Mouse (Mus musculus) MEL (cell line): Measurements from ENCODE around the gene Ghr. TPM values are rescaled to one million over a fixed set of nuclear protein-coding genes. Genes with fewer than 3 reads are reported as not detected.

ENCODE experiments used
- DNase-seq: peaks from one replicate; pipeline ENCODE4 v3.0.0; 2011; ENCODE audit warnings: low read depth, low spot score
- H3K27ac ChIP-seq: 2 replicates; pipeline ENCODE4 v1.5.1; 2012; ENCODE audit warnings: low read depth, mild to moderate bottlenecking, control low read depth, low read length, moderate library complexity; ENCODE audit not compliant: control insufficient read depth
- H3K27me3 ChIP-seq, 2 experiments: fragments of 150-350 bp in 1 of 2; sonication (generic) in 1 of 2; 2 replicates each; pipeline ENCODE4 v1.6.1; 2012; ENCODE audit warnings: low read length in 2 of 2, mild to moderate bottlenecking in 2 of 2, improper control_type of control experiment in 1 of 2, moderate library complexity in 1 of 2; ENCODE audit not compliant: insufficient read depth in 2 of 2, control insufficient read depth in 1 of 2
- H3K36me3 ChIP-seq, 2 experiments: 2 replicates each; pipeline ENCODE4 v1.6.1; 2012 to 2014; ENCODE audit warnings: low read length in 2 of 2, improper control_type of control experiment in 1 of 2, inconsistent platforms in 1 of 2, mild to moderate bottlenecking in 1 of 2; ENCODE audit not compliant: insufficient read depth in 2 of 2, control insufficient read depth in 1 of 2
- H3K4me1 ChIP-seq, 2 experiments: fragments of 150-350 bp in 1 of 2; sonication (generic) in 1 of 2; 2 replicates each; pipeline ENCODE4 v1.6.1; 2012; ENCODE audit warnings: low read length in 2 of 2, improper control_type of control experiment in 1 of 2, mild to moderate bottlenecking in 1 of 2; ENCODE audit not compliant: insufficient read depth in 2 of 2, control insufficient read depth in 1 of 2
- H3K4me3 ChIP-seq, 2 experiments: fragments of 150-350 bp in 1 of 2; sonication (generic) in 1 of 2; 2 replicates each; pipeline ENCODE4 v1.5.1; 2012; ENCODE audit warnings: low read depth in 2 of 2, low read length in 2 of 2, mild to moderate bottlenecking in 2 of 2, moderate library complexity in 2 of 2, control low read depth in 1 of 2, improper control_type of control experiment in 1 of 2; ENCODE audit not compliant: control insufficient read depth in 1 of 2, insufficient read depth in 1 of 2
- H3K79me2 ChIP-seq: 2 replicates; pipeline ENCODE4 v1.6.1; 2012; ENCODE audit warnings: mild to moderate bottlenecking, low read length, moderate library complexity; ENCODE audit not compliant: control insufficient read depth, poor library complexity, insufficient read depth
- H3K9ac ChIP-seq: 2 replicates; pipeline ENCODE4 v1.6.1; 2012; ENCODE audit warnings: low read depth, mild to moderate bottlenecking, control low read depth, low read length, moderate library complexity; ENCODE audit not compliant: control insufficient read depth, poor library complexity, severe bottlenecking
- H3K9me3 ChIP-seq: fragments of 150-350 bp; sonication (generic); replicated peaks from 2 replicates; pipeline ENCODE4 v1.6.1; 2012; ENCODE audit warnings: mild to moderate bottlenecking, low read length, improper control_type of control experiment, moderate library complexity; ENCODE audit not compliant: insufficient read depth
- BHLHE40 ChIP-seq: IDR thresholded peaks from 2 replicates; pipeline ENCODE4 v1.6.1; 2012; ENCODE audit warnings: low read depth, mild to moderate bottlenecking, inconsistent platforms, low read length, improper control_type of control experiment, borderline replicate concordance
- CHD2 ChIP-seq: IDR thresholded peaks from 2 replicates; pipeline ENCODE4 v1.6.1; 2011; ENCODE audit warnings: low read length, improper control_type of control experiment
- CTCF ChIP-seq, 3 experiments: IDR thresholded peaks in 2 of 3; conservative IDR thresholded peaks in 1 of 3; 2 replicates each; pipeline ENCODE4 v1.5.1; 2011 to 2012; ENCODE audit warnings: low read length in 3 of 3, low read depth in 2 of 3, mild to moderate bottlenecking in 2 of 3, improper control_type of control experiment in 1 of 3, inconsistent platforms in 1 of 3, mixed read lengths in 1 of 3, moderate library complexity in 1 of 3; ENCODE audit not compliant: control insufficient read depth in 1 of 3, insufficient read depth in 1 of 3, poor library complexity in 1 of 3, severe bottlenecking in 1 of 3
- E2F4 ChIP-seq: IDR thresholded peaks from 2 replicates; pipeline ENCODE4 v1.6.1; 2011; ENCODE audit warnings: low read depth, low read length, improper control_type of control experiment, borderline replicate concordance
- ELF1 ChIP-seq: IDR thresholded peaks from 2 replicates; pipeline ENCODE4 v1.6.1; 2014; ENCODE audit warnings: low read depth, mild to moderate bottlenecking, inconsistent platforms, low read length, improper control_type of control experiment, moderate library complexity
- EP300 ChIP-seq, 2 experiments: IDR thresholded peaks; 2 replicates each; pipeline ENCODE4 v1.6.1; 2011; ENCODE audit warnings: improper control_type of control experiment in 2 of 2, low read length in 2 of 2, low read depth in 1 of 2, mild to moderate bottlenecking in 1 of 2
- GABPA ChIP-seq: IDR thresholded peaks from 2 replicates; pipeline ENCODE4 v1.6.1; 2012; ENCODE audit warnings: low read depth, mild to moderate bottlenecking, inconsistent platforms, low read length, improper control_type of control experiment, moderate library complexity
- GATA1 ChIP-seq: IDR thresholded peaks from 2 replicates; pipeline ENCODE4 v1.6.1; 2011; ENCODE audit warnings: low read depth, low read length, improper control_type of control experiment
- HCFC1 ChIP-seq: IDR thresholded peaks from 2 replicates; pipeline ENCODE4 v1.6.1; 2012; ENCODE audit warnings: low read depth, mild to moderate bottlenecking, inconsistent platforms, low read length, improper control_type of control experiment, moderate library complexity
- KAT2A ChIP-seq: conservative IDR thresholded peaks from 2 replicates; pipeline ENCODE4 v1.6.1; 2012; ENCODE audit warnings: low read depth, low read length, improper control_type of control experiment, inconsistent platforms
- MAX ChIP-seq: IDR thresholded peaks from 2 replicates; pipeline ENCODE4 v1.6.1; 2011; ENCODE audit warnings: low read length, improper control_type of control experiment
- MAZ ChIP-seq: IDR thresholded peaks from 2 replicates; pipeline ENCODE4 v1.6.1; 2012; ENCODE audit warnings: low read depth, mild to moderate bottlenecking, inconsistent platforms, low read length, improper control_type of control experiment
- MXI1 ChIP-seq: IDR thresholded peaks from 2 replicates; pipeline ENCODE4 v1.6.1; 2011; ENCODE audit warnings: mild to moderate bottlenecking, low read depth, low read length, improper control_type of control experiment
- MYB ChIP-seq: IDR thresholded peaks from 2 replicates; pipeline ENCODE4 v1.6.1; 2011; ENCODE audit warnings: mild to moderate bottlenecking, low read depth, low read length, improper control_type of control experiment
- POLR2A ChIP-seq, 2 experiments: IDR thresholded peaks; 2 replicates each; pipeline ENCODE4 v1.6.1; 2011 to 2012; ENCODE audit warnings: low read length in 2 of 2, mild to moderate bottlenecking in 2 of 2, control low read depth in 1 of 2, improper control_type of control experiment in 1 of 2, low read depth in 1 of 2, moderate library complexity in 1 of 2; ENCODE audit not compliant: control insufficient read depth in 1 of 2, insufficient read depth in 1 of 2, poor library complexity in 1 of 2
- SIN3A ChIP-seq: IDR thresholded peaks from 2 replicates; pipeline ENCODE4 v1.6.1; 2012; ENCODE audit warnings: low read length, improper control_type of control experiment, inconsistent platforms
- TBP ChIP-seq: IDR thresholded peaks from 2 replicates; pipeline ENCODE4 v1.8.0; 2011; ENCODE audit warnings: low read depth, low read length, improper control_type of control experiment
- TCF12 ChIP-seq: IDR thresholded peaks from 2 replicates; pipeline ENCODE4 v1.6.1; 2014; ENCODE audit warnings: low read depth, mild to moderate bottlenecking, inconsistent platforms, low read length, improper control_type of control experiment, moderate library complexity
- USF1 ChIP-seq: IDR thresholded peaks from 2 replicates; pipeline ENCODE4 v1.6.1; 2014; ENCODE audit warnings: low read depth, mild to moderate bottlenecking, inconsistent platforms, low read length, improper control_type of control experiment, moderate library complexity
- USF2 ChIP-seq, 2 experiments: IDR thresholded peaks; 2 replicates each; pipeline ENCODE4 v1.6.1; 2011 to 2012; ENCODE audit warnings: improper control_type of control experiment in 2 of 2, low read length in 2 of 2, borderline replicate concordance in 1 of 2, inconsistent platforms in 1 of 2, low read depth in 1 of 2, mild to moderate bottlenecking in 1 of 2; ENCODE audit not compliant: insufficient read depth in 1 of 2
- ZKSCAN1 ChIP-seq: IDR thresholded peaks from 2 replicates; pipeline ENCODE4 v1.6.1; 2012; ENCODE audit warnings: low read depth, mild to moderate bottlenecking, inconsistent platforms, low read length, improper control_type of control experiment, moderate library complexity
- ZNF384 ChIP-seq: IDR thresholded peaks from 2 replicates; pipeline ENCODE4 v1.6.1; 2012; ENCODE audit warnings: low read depth, mild to moderate bottlenecking, inconsistent platforms, low read length, improper control_type of control experiment
- polyA plus RNA-seq, 2 experiments: library from polyadenylated mRNA; stranded (reverse) in 1 of 2; unstranded in 1 of 2; fragments of >175 nt in 1 of 2; fragments of >200 nt in 1 of 2; gene quantifications; 2 replicates each; pipeline versions ENCODE4 v1.2.1 to v1.2.4; 2012; ENCODE audit warnings: low replicate concordance in 2 of 2, low read depth in 1 of 2; ENCODE audit not compliant: insufficient read length in 2 of 2, insufficient read depth in 1 of 2, missing spikeins in 1 of 2
- total RNA-seq: library from RNA; depleted of rRNA; stranded (reverse); fragments of 300-350 nt; gene quantifications from 2 replicates; pipeline ENCODE4 v1.2.3, GENCODE M21; 2012

Ghr gene
- total and polyA plus RNA-seq, 3 experiments, result 0.07 TPM; not detected in 2

DNA sequence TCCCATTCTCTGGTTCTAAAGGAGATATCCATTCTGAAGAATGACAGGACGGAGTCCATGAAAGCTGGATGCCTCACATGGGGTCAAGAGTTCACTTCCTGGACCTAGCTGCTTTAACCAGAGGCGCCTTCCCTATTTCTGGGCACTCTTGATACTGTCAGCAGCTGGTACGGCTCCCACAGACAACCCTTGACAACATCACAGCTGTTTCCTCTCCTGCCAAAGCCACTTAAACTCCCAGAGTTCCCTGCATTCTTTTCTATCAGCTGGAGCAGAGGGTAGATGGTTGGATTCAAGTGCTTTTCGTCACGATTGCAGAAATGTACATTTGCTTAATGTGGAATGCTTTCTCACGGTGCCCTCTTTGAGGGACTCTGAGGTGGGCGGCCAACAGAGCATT, 150.0 kb downstream of the Ghr start:
- Histone ChIP-seq H3K9me3 (no peaks in the 10 kb centered on the region), H3K27ac (no peak overlapping the region)
- TF ChIP-seq USF1, result no peak
- TF ChIP-seq EP300 (IDR thresholded peaks at IDR 0.05; ENCODE audit: low read depth in 1 of 2, low read length in 2 of 2), result no peak
- TF ChIP-seq HCFC1, result no peak
- no peak for TF ChIP-seq MXI1
- TF ChIP-seq ZKSCAN1, result no peak
- TF ChIP-seq ELF1, result no peak
- TF ChIP-seq MAX, result no peak
- no peak for TF ChIP-seq CHD2
- TF ChIP-seq TBP, result no peak
- TF ChIP-seq USF2 (IDR thresholded peaks at IDR 0.05; ENCODE audit: borderline replicate concordance in 1 of 2, insufficient read depth in 1 of 2, low read depth in 1 of 2, low read length in 2 of 2), result no peak
- TF ChIP-seq GATA1, result no peak
- TF ChIP-seq BHLHE40, result no peak
- no peak for TF ChIP-seq CTCF (IDR thresholded peaks at IDR 0.05 in 2 of 3, conservative IDR thresholded peaks at IDR 0.05 in 1 of 3; ENCODE audit: control insufficient read depth in 1 of 3, insufficient read depth in 1 of 3, low read depth in 2 of 3, low read length in 3 of 3, poor library complexity in 1 of 3, severe bottlenecking in 1 of 3)
- TF ChIP-seq MYB, result no peak
- no peak for TF ChIP-seq E2F4

GRCm38 (mm10) chr15:3432823-3433222, 150.5 kb downstream of the Ghr start:
- TF ChIP-seq POLR2A (IDR thresholded peaks at IDR 0.05; ENCODE audit: control insufficient read depth in 1 of 2, insufficient read depth in 1 of 2, low read depth in 1 of 2, low read length in 2 of 2, poor library complexity in 1 of 2) (no peak), MAX (no peak), SIN3A (no peak), HCFC1 (no peak), USF1 (no peak)
- TF ChIP-seq, all 39 proteins: peak for 0
- H3K27ac ChIP-seq, result no peak overlapping the region
- H3K36me3 ChIP-seq, result no peaks in the 10 kb centered on the region

More for the DNA sequence above, 150.0 kb downstream of the Ghr start:
- Histone ChIP-seq H3K9ac (no peak overlapping the region), H3K4me3 (no peak overlapping the region), H3K4me1 (no peaks in the 10 kb centered on the region), H3K27me3 (no peaks in the 10 kb centered on the region), H3K36me3 (no peaks in the 10 kb centered on the region), H3K79me2 (no peaks in the 10 kb centered on the region)
- DNase-seq, result no peak

DNA sequence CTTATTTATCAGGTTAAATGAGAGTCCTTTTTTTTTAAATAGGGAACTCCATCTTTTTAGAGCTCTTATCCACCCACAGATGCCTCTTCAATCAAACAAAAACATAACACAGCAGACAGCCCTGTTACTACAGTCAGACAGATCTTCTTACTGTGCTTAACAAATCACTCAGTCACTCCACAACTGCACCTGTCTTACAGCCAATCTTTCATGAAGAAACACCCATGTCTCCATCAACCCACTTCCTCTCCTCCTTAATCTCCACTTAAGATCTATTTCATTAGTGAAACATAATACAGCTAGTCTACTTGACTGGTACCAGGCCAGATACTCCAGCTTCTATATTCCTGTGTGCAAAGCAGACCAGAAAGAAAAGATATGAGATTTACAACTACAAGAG, 153.9 kb downstream of the Ghr start:
- Histone ChIP-seq H3K9me3 (no peaks in the 10 kb centered on the region), H3K79me2 (no peaks in the 10 kb centered on the region), H3K4me1 (no peaks in the 10 kb centered on the region), H3K36me3 (no peaks in the 10 kb centered on the region), H3K27ac (no peak overlapping the region), H3K27me3 (no peaks in the 10 kb centered on the region), H3K9ac (no peak overlapping the region), H3K4me3 (no peak overlapping the region)
- TF ChIP-seq POLR2A (IDR thresholded peaks at IDR 0.05; ENCODE audit: control insufficient read depth in 1 of 2, insufficient read depth in 1 of 2, low read depth in 1 of 2, low read length in 2 of 2, poor library complexity in 1 of 2) (no peak), EP300 (IDR thresholded peaks at IDR 0.05; ENCODE audit: low read depth in 1 of 2, low read length in 2 of 2) (no peak), MAZ (no peak), HCFC1 (no peak), CHD2 (no peak), TCF12 (no peak), ZNF384 (no peak), SIN3A (no peak), GABPA (no peak), KAT2A (no peak)
- no peak for DNase-seq

More at GRCm38 (mm10) chr15:3432823-3433222, 150.5 kb downstream of the Ghr start:
- Histone ChIP-seq H3K79me2 (no peaks in the 10 kb centered on the region), H3K27me3 (no peaks in the 10 kb centered on the region), H3K9me3 (no peaks in the 10 kb centered on the region), H3K4me3 (no peak overlapping the region), H3K9ac (no peak overlapping the region), H3K4me1 (no peaks in the 10 kb centered on the region)
- no peak for DNase-seq
